Mouse (Mus musculus): ENCODE data around the gene Satl1. TPM values are rescaled to one million over a fixed set of nuclear protein-coding genes. Genes with fewer than 3 reads are reported as not detected.
"Not testable (repeated sequence)": the region's sequence is repeated elsewhere in the genome, so short reads cannot be mapped to it uniquely, and the experiment has no call there.

Gene Satl1
- polyA plus RNA-seq (2014; fragmentation: Nextera tagmentation; extraction: Ambion mirVana), result not detected in 2 replicates

GRCm38 (mm10) chrX:112406679-112407078, at the start of gene Satl1:
Gene Satl1, minus strand, starts transcription at chrX:112406779.
- Histone ChIP-seq H3K27me3 (ENCODE audit: insufficient read depth, low read length) (no peaks in the 10 kb centered on the region), H3K9ac (no peak within 1 kb of the TSS), H3K9me3 (ENCODE audit: low read depth, low read length) (no peaks in the 10 kb centered on the region), H3K4me2 (no peak within 1 kb of the TSS), H3K27ac (ENCODE audit: low read depth) (no peak within 1 kb of the TSS), H3K4me1 (ENCODE audit: insufficient read depth) (no peaks in the 10 kb centered on the region), H3K4me3 (ENCODE audit: low read depth, low read length) (no peak within 1 kb of the TSS), H3K36me3 (ENCODE audit: insufficient read depth) (no peaks in the 10 kb centered on the region)
- DNase-seq (no peak), ATAC-seq (ENCODE audit: insufficient read depth) (no peak)
- TF ChIP-seq CTCF (IDR thresholded peaks at IDR 0.05; ENCODE audit: low read depth), result no peak
- WGBS, result 98% methylated on average over 3 of the region's 3 CpGs

GRCm38 (mm10) chrX:112438064-112438463, 31.5 kb upstream of the Satl1 start:
- Histone ChIP-seq H3K27me3 (ENCODE audit: insufficient read depth, low read length) (no peaks in the 10 kb centered on the region), H3K4me2 (no peak overlapping the region), H3K27ac (ENCODE audit: low read depth) (no peak overlapping the region), H3K36me3 (ENCODE audit: insufficient read depth) (no peaks in the 10 kb centered on the region), H3K4me3 (ENCODE audit: low read depth, low read length) (no peak overlapping the region), H3K9ac (no peak overlapping the region), H3K9me3 (ENCODE audit: low read depth, low read length) (no peaks in the 10 kb centered on the region), H3K4me1 (ENCODE audit: insufficient read depth) (no peaks in the 10 kb centered on the region)
- TF ChIP-seq CTCF (IDR thresholded peaks at IDR 0.05; ENCODE audit: low read depth), result no peak
- ATAC-seq (ENCODE audit: insufficient read depth), result no peak
- WGBS, result 66% methylated on average over 2 of the region's 2 CpGs
- DNase-seq, result no peak

GRCm38 (mm10) chrX:112437580-112437979, 31.0 kb upstream of the Satl1 start:
- H3K36me3 ChIP-seq (ENCODE audit: insufficient read depth), result no peaks in the 10 kb centered on the region
- no peak for ATAC-seq (ENCODE audit: insufficient read depth)
- no peak overlapping the region for H3K27ac ChIP-seq (ENCODE audit: low read depth)
- no peak overlapping the region for H3K9ac ChIP-seq
- no peak for TF ChIP-seq CTCF (IDR thresholded peaks at IDR 0.05; ENCODE audit: low read depth)
- H3K4me2 ChIP-seq, result no peak overlapping the region
- WGBS, result 47% methylated on average over 1 of the region's 1 CpGs
- no peak for DNase-seq
- H3K4me1 ChIP-seq (ENCODE audit: insufficient read depth), result no peaks in the 10 kb centered on the region
- H3K4me3 ChIP-seq (ENCODE audit: low read depth, low read length), result no peak overlapping the region
- no peaks in the 10 kb centered on the region for H3K9me3 ChIP-seq (ENCODE audit: low read depth, low read length)
- no peaks in the 10 kb centered on the region for H3K27me3 ChIP-seq (ENCODE audit: insufficient read depth, low read length)

GRCm38 (mm10) chrX:112422998-112423397, 16.4 kb upstream of the Satl1 start:
- H3K9me3 ChIP-seq (ENCODE audit: low read depth, low read length); H3K36me3 ChIP-seq (ENCODE audit: insufficient read depth); H3K27me3 ChIP-seq (ENCODE audit: insufficient read depth, low read length); H3K27ac ChIP-seq (ENCODE audit: low read depth); ATAC-seq (ENCODE audit: insufficient read depth); H3K4me2 ChIP-seq; H3K4me1 ChIP-seq (ENCODE audit: insufficient read depth); H3K4me3 ChIP-seq (ENCODE audit: low read depth, low read length); H3K9ac ChIP-seq: not testable (repeated sequence)
- peak; percentile 83 for DNase-seq
- WGBS, result 45% methylated on average over 2 of the region's 2 CpGs
- peak; percentile 41 for TF ChIP-seq CTCF (IDR thresholded peaks at IDR 0.05; ENCODE audit: low read depth)

GRCm38 (mm10) chrX:112412309-112412708, 5.7 kb upstream of the Satl1 start:
- H3K4me2 ChIP-seq, result no peak overlapping the region
- no peak overlapping the region for H3K4me3 ChIP-seq (ENCODE audit: low read depth, low read length)
- 66% methylated on average over 2 of the region's 2 CpGs for WGBS
- no peaks in the 10 kb centered on the region for H3K4me1 ChIP-seq (ENCODE audit: insufficient read depth)
- no peaks in the 10 kb centered on the region for H3K27me3 ChIP-seq (ENCODE audit: insufficient read depth, low read length)
- no peak overlapping the region for H3K27ac ChIP-seq (ENCODE audit: low read depth)
- H3K9ac ChIP-seq, result no peak overlapping the region
- H3K36me3 ChIP-seq (ENCODE audit: insufficient read depth), result no peaks in the 10 kb centered on the region
- no peaks in the 10 kb centered on the region for H3K9me3 ChIP-seq (ENCODE audit: low read depth, low read length)
- no peak for TF ChIP-seq CTCF (IDR thresholded peaks at IDR 0.05; ENCODE audit: low read depth)
- no peak for DNase-seq
- ATAC-seq (ENCODE audit: insufficient read depth), result no peak

GRCm38 (mm10) chrX:112370577-112371410, 35.8 kb downstream of the Satl1 start:
- H3K4me1 ChIP-seq (ENCODE audit: insufficient read depth); H3K4me2 ChIP-seq; H3K9me3 ChIP-seq (ENCODE audit: low read depth, low read length); H3K9ac ChIP-seq; H3K36me3 ChIP-seq (ENCODE audit: insufficient read depth); H3K4me3 ChIP-seq (ENCODE audit: low read depth, low read length); H3K27me3 ChIP-seq (ENCODE audit: insufficient read depth, low read length); H3K27ac ChIP-seq (ENCODE audit: low read depth): not testable (repeated sequence)
- 84% methylated on average over 5 of the region's 5 CpGs for WGBS
- ATAC-seq (ENCODE audit: insufficient read depth) (peak; percentile 96), DNase-seq (peak; percentile 47)

GRCm38 (mm10) chrX:112368426-112368825, 38.2 kb downstream of the Satl1 start:
- H3K27me3 ChIP-seq (ENCODE audit: insufficient read depth, low read length), result no peaks in the 10 kb centered on the region
- peak; percentile 22 for DNase-seq
- H3K9me3 ChIP-seq (ENCODE audit: low read depth, low read length), result peaks cover 7% of the 10 kb centered on the region
- no peaks in the 10 kb centered on the region for H3K4me1 ChIP-seq (ENCODE audit: insufficient read depth)
- H3K36me3 ChIP-seq (ENCODE audit: insufficient read depth), result 0 out of 2 replicates have a peak, but pooled peaks cover 3% of the 10 kb centered on the region
- no peak overlapping the region for H3K27ac ChIP-seq (ENCODE audit: low read depth)
- ATAC-seq (ENCODE audit: insufficient read depth), result no peak
- 34% methylated on average over 4 of the region's 4 CpGs for WGBS
- no peak overlapping the region for H3K9ac ChIP-seq
- no peak overlapping the region for H3K4me2 ChIP-seq
- H3K4me3 ChIP-seq (ENCODE audit: low read depth, low read length), result no peak overlapping the region
- peak; percentile 21; the same call in 1 of the 2 replicates for TF ChIP-seq CTCF (IDR thresholded peaks at IDR 0.05; ENCODE audit: low read depth)
